Mouse (Mus musculus) layer of hippocampus, postnatal 36 days (tissue): ENCODE measurements around the gene Flg2. TPM values are rescaled to one million over a fixed set of nuclear protein-coding genes. Genes with fewer than 3 reads are reported as not detected.

Experiments used
- DNase-seq, 2 experiments: peaks; one replicate each; pipeline ENCODE4 v3.0.0; 2022
- total RNA-seq, 2 experiments: library from RNA; stranded (reverse); gene quantifications; 2 replicates each; pipeline ENCODE4 v1.2.3; 2021

Flg2 gene
- not detected for total RNA-seq

DNA sequence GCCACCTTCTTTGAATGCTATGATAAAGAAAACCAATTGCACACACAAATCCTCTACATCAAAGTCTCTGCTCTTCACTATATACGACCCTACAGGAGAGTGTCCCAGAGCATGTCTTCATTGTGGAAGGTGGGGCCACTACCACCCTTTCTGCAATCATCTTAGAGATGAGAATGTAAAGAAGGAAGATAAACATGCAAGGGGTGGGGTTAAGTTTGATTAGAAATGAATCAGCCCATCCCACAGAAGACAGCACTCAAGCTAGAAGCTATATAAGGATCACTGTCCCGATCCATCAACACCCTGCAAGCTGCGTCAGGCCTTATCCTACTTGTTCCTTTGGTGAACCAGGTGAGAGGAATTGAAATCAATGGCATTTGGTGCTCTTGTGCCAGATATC lies at the start of gene Flg2:
Gene Flg2, plus strand, starts transcription at position 301 of the 400 bp plus-strand sequence.
- no peak for DNase-seq

DNA sequence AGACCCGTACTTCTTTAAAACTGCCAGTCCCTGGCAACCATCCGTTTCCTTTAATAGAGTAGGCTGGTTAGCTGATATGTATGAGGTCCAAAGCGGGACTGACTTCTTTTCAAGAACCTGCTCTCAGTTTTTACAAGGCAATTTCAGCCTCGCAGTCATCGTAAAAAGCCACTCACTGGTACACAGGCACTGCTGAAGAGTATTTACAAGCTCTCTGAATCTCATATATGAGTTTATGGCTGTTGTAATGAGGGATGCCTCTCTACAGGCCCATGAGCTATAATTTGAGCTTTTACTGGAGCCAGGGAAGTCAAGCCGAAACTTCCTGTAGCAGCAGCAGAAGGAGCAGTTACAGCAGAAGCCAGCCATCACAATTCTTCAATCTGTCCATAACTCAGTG lies 34.6 kb upstream of the Flg2 start:
- DNase-seq = no peak

DNA sequence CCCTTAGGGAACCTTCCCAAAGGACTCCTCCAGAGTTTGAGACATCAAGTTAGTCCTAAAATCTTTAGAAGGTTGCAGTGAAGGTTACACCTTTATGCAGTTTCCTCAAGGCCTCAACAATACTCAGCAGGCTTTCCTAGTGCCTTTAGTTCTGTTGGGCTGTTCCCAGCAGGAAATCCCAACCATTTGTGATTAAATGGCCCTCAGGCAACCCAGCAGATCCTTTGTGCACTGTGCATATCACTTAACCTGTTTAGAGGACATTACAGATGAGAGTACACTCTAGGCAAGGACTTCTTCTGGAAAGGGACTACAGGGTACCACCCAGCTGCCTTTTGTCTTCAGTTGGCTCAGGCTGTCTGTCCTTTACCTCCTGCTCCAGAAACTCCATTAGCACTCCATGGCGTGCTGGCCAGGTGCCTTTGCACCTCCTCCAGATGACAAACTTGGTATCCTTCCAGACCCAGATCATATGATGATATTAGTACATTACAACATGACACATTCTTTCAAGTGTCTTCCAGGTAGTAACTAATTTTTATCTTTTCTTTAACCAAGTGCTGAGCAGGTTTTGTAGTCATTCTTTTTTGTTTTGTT lies 34.0 kb upstream of the Flg2 start:
- DNase-seq = no peak

DNA sequence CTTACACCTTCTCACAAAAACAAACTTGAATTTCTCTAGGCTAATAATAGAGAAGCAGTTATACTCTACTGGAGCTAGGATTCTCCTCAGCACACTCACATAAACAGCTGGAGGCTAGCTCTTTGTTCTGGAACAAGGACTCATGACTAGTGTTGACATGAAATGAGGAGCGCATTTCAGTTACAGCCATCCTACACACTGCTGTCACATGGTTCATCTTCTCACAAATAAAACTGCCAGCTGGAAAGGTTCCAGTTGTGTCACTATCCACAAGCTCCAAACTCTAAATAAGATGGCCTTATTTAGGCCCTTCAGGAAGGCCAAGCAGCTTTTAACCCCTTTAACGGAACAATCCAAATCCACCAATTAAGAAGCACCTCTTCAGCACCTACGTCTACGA lies 16.2 kb upstream of the Flg2 start:
- no peak for DNase-seq

DNA sequence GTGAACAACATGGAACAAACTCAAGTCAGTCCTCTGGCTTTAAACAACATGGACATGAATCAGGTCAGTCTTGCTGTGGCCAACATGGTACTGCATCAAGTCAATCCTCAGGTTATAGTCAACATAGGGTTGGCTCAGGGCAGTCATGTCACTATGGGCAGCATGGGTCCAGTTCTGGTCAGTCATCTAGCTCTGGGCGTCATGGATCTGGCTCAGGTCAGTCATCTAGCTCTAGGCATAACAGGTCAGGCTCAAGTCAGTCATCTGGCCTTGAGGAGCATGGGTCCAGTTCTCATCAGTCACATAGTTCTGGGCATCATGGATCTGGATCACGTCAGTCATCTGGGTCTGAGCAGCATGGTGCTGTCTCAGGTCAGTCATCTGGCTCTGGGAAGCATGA lies 4.9 kb downstream of the Flg2 start:
- DNase-seq = no peak

DNA sequence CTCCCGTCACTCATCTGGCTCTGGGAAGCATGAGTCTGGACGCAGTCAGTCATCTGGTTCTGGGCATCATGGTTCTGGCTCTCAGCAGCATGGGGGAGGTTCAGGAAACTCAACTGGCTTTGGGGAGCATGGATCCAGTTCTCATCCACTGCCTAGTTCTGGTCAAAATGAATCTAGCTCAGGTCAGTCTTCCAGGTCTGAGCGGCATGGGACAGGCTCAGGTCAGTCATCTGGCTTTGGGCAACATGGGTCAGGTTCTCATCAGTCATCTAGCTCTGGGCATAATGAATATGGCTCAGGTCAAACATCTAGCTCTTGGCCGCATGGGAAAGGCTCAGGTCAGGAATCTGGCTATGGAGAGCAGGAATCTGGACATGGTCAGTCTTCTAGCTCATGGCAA lies 5.4 kb downstream of the Flg2 start:
- no peak for DNase-seq

Other genes starting within 250 kb of the Flg2 start
- gene Lce3d, start 239.9 kb upstream of the Flg2 start, total RNA-seq = not detected
- gene Lce3e, start 230.2 kb upstream of the Flg2 start, total RNA-seq = not detected
- not detected for gene Lce3f, start 205.1 kb upstream of the Flg2 start, total RNA-seq
- gene Crct1, start 181.6 kb upstream of the Flg2 start, total RNA-seq = not detected
- not detected for gene Lce1m, start 178.2 kb upstream of the Flg2 start, total RNA-seq
- gene Gm4858, start 128.5 kb upstream of the Flg2 start, total RNA-seq = not detected
- gene Crnn, start 52.5 kb upstream of the Flg2 start, total RNA-seq = not detected
- gene Flg, start 76.2 kb downstream of the Flg2 start, total RNA-seq = not detected
- not detected for gene Hrnr, start 122.5 kb downstream of the Flg2 start, total RNA-seq
- not detected for gene Rptn, start 196.4 kb downstream of the Flg2 start, total RNA-seq
- gene Tchh, start 245.1 kb downstream of the Flg2 start, total RNA-seq = 1 to 10 TPM in 1 of 2 experiments, under 1 TPM in 1; 0.91 to 1.1 TPM